Mouse (Mus musculus) embryonic facial prominence, embryonic 12.5 days (tissue): ENCODE measurements at regions not wholly inside any gene's neighbourhood (a gene's known extent, or its start where the extent isn't known, plus 50 kb on each side); places are given as distances from the start of the nearest gene placed in this dataset.
A peak's percentile ranks its signal among the peaks of the same experiment; 100 is the strongest.

Source experiments
- ATAC-seq: fragments of 200-750 bp; cut with Nextera tagmentation; 2 replicates; pipeline ENCODE4 v1.8.0; 2017; ENCODE audit not compliant: insufficient number of reproducible peaks, insufficient read depth, low FRiP score, low TSS enrichment
- H3K27ac ChIP-seq: fragments of 300-500 bp; sonication (generic); 2 replicates; pipeline ENCODE4 v1.5.1; 2016; ENCODE audit warnings: mild to moderate bottlenecking
- H3K27me3 ChIP-seq: fragments of 300-500 bp; sonication (generic); 2 replicates; pipeline ENCODE4 v1.6.1; 2016; ENCODE audit warnings: mild to moderate bottlenecking, moderate library complexity
- H3K36me3 ChIP-seq: fragments of 300-500 bp; sonication (generic); 2 replicates; pipeline ENCODE4 v1.6.1; 2016; ENCODE audit warnings: mild to moderate bottlenecking
- H3K4me1 ChIP-seq: fragments of 300-500 bp; sonication (generic); 2 replicates; pipeline ENCODE4 v1.6.1; 2016
- H3K4me2 ChIP-seq: fragments of 300-500 bp; sonication (generic); replicated peaks from 2 replicates; pipeline ENCODE4 v1.6.1; 2016; ENCODE audit warnings: mild to moderate bottlenecking, moderate library complexity
- H3K4me3 ChIP-seq: fragments of 300-500 bp; sonication (generic); 2 replicates; pipeline ENCODE4 v1.5.1; 2016; ENCODE audit warnings: mild to moderate bottlenecking
- H3K9ac ChIP-seq: fragments of 300-500 bp; sonication (generic); 2 replicates; pipeline ENCODE4 v1.6.1; 2016; ENCODE audit warnings: mild to moderate bottlenecking, moderate library complexity
- H3K9me3 ChIP-seq: fragments of 300-500 bp; sonication (generic); 2 replicates; pipeline ENCODE4 v1.6.1; 2016; ENCODE audit warnings: mild to moderate bottlenecking, moderate library complexity
- WGBS: fragments of 180-500 bp; shearing (Covaris S2); methylation state at CpG from one replicate; pipeline ENCODE4 v1.1.7; 2016; 5-methylcytosine and 5-hydroxymethylcytosine counted together

DNA sequence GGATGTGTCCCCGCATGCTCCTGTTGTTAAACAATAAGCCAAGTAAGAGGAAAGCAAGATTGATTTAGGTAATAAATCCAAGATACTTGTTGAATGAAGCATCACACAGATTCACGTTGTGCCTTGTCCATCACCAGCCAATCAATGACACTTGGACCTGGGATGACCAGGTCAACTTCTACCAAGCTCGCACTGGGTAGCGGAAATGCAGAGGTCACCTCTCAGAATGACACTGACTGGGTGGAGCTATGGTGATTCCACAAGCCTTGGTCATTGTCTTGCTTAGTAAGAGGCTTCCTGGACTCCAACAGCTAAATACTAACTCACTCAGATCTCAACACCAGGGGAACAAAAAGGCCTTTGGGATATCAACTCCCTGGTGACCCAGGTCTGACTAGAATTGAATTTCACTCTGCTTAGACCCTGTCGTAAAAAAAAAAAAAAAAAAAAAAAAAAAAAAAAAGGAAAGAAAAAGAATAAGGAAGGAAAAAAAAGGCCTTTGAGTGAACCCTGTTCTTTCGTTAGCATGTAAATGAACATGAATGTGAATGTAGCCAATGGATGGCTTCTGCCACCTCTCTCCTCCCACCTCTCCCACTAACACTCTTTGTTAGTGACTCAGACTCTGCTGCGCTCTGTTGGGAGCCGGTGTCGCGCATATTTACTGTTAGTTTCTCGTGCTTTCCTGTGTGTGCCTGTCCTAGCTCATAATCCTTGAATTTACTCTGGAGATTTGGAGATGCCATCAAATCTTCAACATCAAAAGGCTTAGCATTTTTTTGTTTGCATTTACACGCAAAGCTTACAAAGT lies 66.4 kb upstream of the Skap2 start:
- Histone ChIP-seq H3K36me3 (no peaks in the 10 kb centered on the region), H3K4me1 (no peaks in the 10 kb centered on the region; the same call in 1 of the 2 replicates), H3K9ac (no peak overlapping the region), H3K4me3 (no peak overlapping the region), H3K4me2 (0 out of 2 replicates have a peak overlapping the region, but pooled peaks have one; percentile 26), H3K27me3 (no peaks in the 10 kb centered on the region), H3K27ac (no peak overlapping the region), H3K9me3 (no peaks in the 10 kb centered on the region)
- WGBS, result 19% methylated on average over 12 of the region's 12 CpGs
- ATAC-seq, result no peak

DNA sequence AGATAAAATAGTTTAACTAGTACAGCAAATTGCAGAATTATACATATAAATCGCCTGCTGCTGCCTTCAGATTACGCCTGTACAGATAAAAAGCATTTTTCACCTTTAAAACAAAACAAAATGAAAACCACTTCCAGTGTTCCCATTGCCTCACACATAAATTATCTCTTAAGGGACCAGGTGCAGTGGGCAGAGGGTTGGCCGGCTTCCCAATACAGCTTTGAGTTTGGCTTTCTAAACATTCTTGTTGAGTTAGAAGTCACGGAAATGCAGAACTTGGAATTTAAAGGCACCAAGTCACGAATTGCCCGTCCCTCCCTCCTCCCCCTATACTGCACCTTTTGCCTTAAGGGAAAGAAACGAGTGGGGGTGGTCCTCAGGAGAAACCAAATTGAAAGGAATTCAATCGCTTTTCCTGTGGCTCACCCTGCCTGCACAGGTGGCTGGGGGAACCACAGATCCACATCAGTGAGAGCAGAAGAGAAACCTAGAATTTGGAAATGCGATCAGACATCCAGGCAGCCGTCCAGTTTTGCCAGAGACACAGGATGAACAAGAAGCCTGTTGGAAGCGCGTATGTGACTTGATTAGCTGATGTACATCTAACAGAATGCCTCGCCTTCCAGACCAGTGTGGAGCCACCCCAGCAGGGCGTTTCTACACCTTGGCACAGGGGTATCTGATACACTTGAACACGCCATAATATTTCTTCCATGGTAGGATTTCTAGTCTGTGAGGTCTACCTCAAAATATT lies 64.0 kb upstream of the Skap2 start:
- no peaks in the 10 kb centered on the region; the same call in 1 of the 2 replicates for H3K4me1 ChIP-seq
- no peaks in the 10 kb centered on the region for H3K9me3 ChIP-seq
- no peaks in the 10 kb centered on the region for H3K27me3 ChIP-seq
- 58% methylated on average over 15 of the region's 15 CpGs for WGBS
- no peaks in the 10 kb centered on the region for H3K36me3 ChIP-seq
- no peak for ATAC-seq
- H3K27ac ChIP-seq, result no peak overlapping the region
- H3K4me2 ChIP-seq, result no peak overlapping the region
- no peak overlapping the region for H3K9ac ChIP-seq
- H3K4me3 ChIP-seq, result no peak overlapping the region

DNA sequence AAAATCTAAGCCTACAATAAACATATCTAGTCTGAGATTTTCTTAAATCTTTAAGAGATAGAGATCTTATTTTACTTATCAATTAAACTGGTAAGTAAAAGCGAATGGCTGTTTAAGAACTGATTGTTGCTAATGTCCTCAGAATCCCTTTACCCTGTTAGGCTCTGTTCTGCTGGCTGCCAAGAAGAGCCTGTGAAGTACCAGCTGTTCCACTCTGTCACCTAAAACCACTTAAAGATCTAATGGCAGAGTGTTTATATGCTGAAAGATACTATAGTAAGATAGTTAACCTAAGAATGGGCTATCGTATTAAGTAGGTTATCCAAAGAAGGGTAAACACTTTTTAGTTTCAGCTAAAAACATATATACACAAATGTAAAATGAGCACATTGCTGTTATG lies 62.6 kb upstream of the Skap2 start:
- Histone ChIP-seq H3K4me1 (no peaks in the 10 kb centered on the region; the same call in 1 of the 2 replicates), H3K27me3 (no peaks in the 10 kb centered on the region), H3K9me3 (no peaks in the 10 kb centered on the region), H3K36me3 (no peaks in the 10 kb centered on the region), H3K27ac (no peak overlapping the region), H3K4me2 (no peak overlapping the region), H3K4me3 (no peak overlapping the region), H3K9ac (no peak overlapping the region)
- no peak for ATAC-seq
- WGBS, result 80% methylated on average over 2 of the region's 2 CpGs

DNA sequence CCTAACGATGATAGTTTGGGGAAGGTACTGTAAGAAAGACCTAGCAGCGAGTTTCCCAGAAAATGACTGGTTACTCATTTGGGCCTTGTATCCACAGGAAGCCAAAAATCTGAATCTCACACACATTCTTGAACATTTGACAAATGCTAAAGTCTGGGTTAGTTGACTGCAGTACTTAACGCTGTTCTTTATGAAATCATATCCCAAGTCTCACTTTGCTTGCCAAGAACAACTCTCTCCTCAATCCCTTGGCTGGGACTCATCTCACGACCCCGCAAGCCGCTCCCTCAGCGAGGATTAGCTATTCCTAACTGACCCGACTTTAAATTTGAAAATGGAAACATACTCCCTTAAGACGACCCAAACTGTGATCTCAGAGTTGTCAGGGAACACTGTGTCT lies 54.8 kb upstream of the Skap2 start:
- 75% methylated on average over 9 of the region's 9 CpGs for WGBS

DNA sequence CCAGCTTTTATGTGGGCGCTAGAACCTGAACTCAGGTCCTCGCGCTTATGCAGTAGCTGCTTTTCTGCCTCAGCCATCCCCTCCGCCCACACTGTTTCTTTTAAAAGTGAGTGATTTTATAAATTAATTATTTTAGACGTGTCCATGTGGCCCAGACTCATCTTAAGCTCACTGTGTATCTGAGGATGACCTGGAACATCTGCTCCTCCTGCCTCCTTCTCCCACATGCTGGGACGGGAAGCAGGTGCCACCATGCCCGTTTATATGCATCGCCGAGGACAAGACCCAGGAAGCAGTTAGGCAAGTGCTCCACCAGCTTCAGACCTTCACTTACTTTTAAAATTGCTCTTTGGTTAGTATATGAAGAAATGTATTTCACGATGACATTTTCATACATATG lies 53.3 kb upstream of the Skap2 start:
- WGBS, result 88% methylated on average over 10 of the region's 10 CpGs
- Histone ChIP-seq H3K4me3 (no peak overlapping the region), H3K4me2 (no peak overlapping the region), H3K36me3 (no peaks in the 10 kb centered on the region), H3K9ac (no peak overlapping the region), H3K27ac (no peak overlapping the region), H3K27me3 (no peaks in the 10 kb centered on the region), H3K9me3 (no peaks in the 10 kb centered on the region), H3K4me1 (no peaks in the 10 kb centered on the region)
- no peak for ATAC-seq

More for the DNA sequence above, 54.8 kb upstream of the Skap2 start:
- Histone ChIP-seq H3K36me3 (no peaks in the 10 kb centered on the region), H3K4me2 (no peak overlapping the region), H3K27me3 (no peaks in the 10 kb centered on the region), H3K4me3 (no peak overlapping the region), H3K27ac (no peak overlapping the region), H3K9me3 (no peaks in the 10 kb centered on the region), H3K9ac (no peak overlapping the region), H3K4me1 (no peaks in the 10 kb centered on the region)
- no peak for ATAC-seq

DNA sequence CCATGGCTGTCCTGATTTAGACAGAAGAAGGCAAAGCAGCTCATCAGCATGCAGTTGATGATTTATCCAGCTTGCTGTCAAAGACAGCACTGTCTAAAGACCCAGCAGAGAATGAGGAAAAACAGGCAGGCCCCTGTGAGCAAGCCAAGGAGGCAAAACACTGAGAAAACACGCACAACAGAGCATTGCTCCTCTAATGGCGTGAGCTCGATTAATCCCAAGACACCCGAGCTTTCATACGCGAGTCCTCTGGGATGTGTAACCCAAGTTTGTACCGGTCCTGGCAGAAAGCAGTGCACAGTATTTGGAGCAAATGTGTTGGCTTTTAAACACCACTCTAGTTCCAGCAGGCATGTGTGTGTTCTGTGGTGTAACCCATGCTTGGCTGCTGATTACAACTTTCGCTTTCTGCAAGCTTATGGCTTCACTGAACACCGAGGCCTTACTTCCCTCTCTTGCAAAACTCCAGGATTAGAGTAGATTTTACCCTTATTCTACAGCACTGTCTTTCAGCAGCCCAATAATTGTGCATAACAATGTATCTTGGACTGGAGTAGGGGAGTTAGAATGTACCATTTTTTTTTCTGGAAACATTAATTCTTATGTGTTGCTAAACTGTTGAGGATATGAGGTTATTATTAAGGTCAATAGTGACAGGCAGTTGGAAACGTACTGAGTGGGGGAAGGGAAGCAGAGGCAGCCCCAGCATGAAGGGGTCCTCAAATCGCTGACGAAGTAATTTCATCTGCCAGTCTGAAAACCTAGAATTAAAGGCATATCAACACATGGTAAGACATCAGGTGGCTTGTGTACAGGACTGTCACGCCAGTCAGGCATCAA lies 52.0 kb upstream of the Skap2 start:
- ATAC-seq, result no peak
- 67% methylated on average over 13 of the region's 13 CpGs for WGBS

More for the DNA sequence above, 52.0 kb upstream of the Skap2 start:
- H3K27ac ChIP-seq, result no peak overlapping the region
- H3K9ac ChIP-seq, result no peak overlapping the region
- no peak overlapping the region for H3K4me3 ChIP-seq
- H3K9me3 ChIP-seq, result no peaks in the 10 kb centered on the region
- H3K27me3 ChIP-seq, result no peaks in the 10 kb centered on the region
- no peaks in the 10 kb centered on the region for H3K4me1 ChIP-seq
- H3K4me2 ChIP-seq, result no peak overlapping the region
- no peaks in the 10 kb centered on the region for H3K36me3 ChIP-seq
